Mouse (Mus musculus) heart, embryonic 14.5 days (tissue): Measurements from ENCODE around the gene Ankmy1. TPM values are rescaled to one million over a fixed set of nuclear protein-coding genes. Genes with fewer than 3 reads are reported as not detected.

Experiments used
- ATAC-seq: fragments of 200-750 bp; cut with Nextera tagmentation; 2 replicates; pipeline ENCODE4 v1.8.0; 2017; ENCODE audit warnings: low read depth, moderate TSS enrichment; ENCODE audit not compliant: insufficient number of reproducible peaks, insufficient read depth, low FRiP score
- H3K27ac ChIP-seq, 2 experiments: fragments of 200-500 bp in 1 of 2; fragments of 300-500 bp in 1 of 2; sonication (generic) in 1 of 2; replicated peaks in 1 of 2; 2 replicates each; pipeline ENCODE4 v1.5.1; 2012 to 2014; ENCODE audit warnings: low read depth in 2 of 2, low read length in 2 of 2, control low read depth in 1 of 2, mild to moderate bottlenecking in 1 of 2, mixed read lengths in 1 of 2; ENCODE audit not compliant: control insufficient read depth in 1 of 2, insufficient read depth in 1 of 2
- H3K27me3 ChIP-seq: fragments of 300-500 bp; sonication (generic); 2 replicates; pipeline ENCODE4 v1.6.1; 2014; ENCODE audit warnings: mild to moderate bottlenecking, low read length, control low read depth; ENCODE audit not compliant: control insufficient read depth, insufficient read depth
- H3K36me3 ChIP-seq: fragments of 300-500 bp; sonication (generic); 2 replicates; pipeline ENCODE4 v1.6.1; 2014; ENCODE audit warnings: mild to moderate bottlenecking, control low read depth, low read length, mixed read lengths; ENCODE audit not compliant: control insufficient read depth, insufficient read depth
- H3K4me1 ChIP-seq, 2 experiments: fragments of 200-500 bp in 1 of 2; fragments of 300-500 bp in 1 of 2; sonication (generic) in 1 of 2; 2 replicates each; pipeline ENCODE4 v1.6.1; 2012 to 2014; ENCODE audit warnings: low read length in 2 of 2, control low read depth in 1 of 2, mixed read lengths in 1 of 2; ENCODE audit not compliant: control insufficient read depth in 2 of 2, insufficient read depth in 2 of 2
- H3K4me2 ChIP-seq: fragments of 300-500 bp; sonication (generic); 2 replicates; pipeline ENCODE4 v1.6.1; 2014; ENCODE audit warnings: mild to moderate bottlenecking, low read length
- H3K4me3 ChIP-seq, 2 experiments: fragments of 200-500 bp in 1 of 2; fragments of 300-500 bp in 1 of 2; sonication (generic) in 1 of 2; 2 replicates each; pipeline ENCODE4 v1.5.1; 2012 to 2014; ENCODE audit warnings: low read length in 2 of 2, mild to moderate bottlenecking in 2 of 2, control low read depth in 1 of 2, low read depth in 1 of 2, moderate library complexity in 1 of 2; ENCODE audit not compliant: control insufficient read depth in 1 of 2, insufficient read depth in 1 of 2
- H3K9ac ChIP-seq: fragments of 300-500 bp; sonication (generic); 2 replicates; pipeline ENCODE4 v1.6.1; 2014; ENCODE audit warnings: mild to moderate bottlenecking, low read length
- H3K9me3 ChIP-seq: fragments of 300-500 bp; sonication (generic); 2 replicates; pipeline ENCODE4 v1.6.1; 2016; ENCODE audit warnings: low read length, control low read depth; ENCODE audit not compliant: control insufficient read depth
- WGBS: fragments of 180-500 bp; shearing (Covaris S2); extraction: QIAGEN DNeasy Blood & Tissue Kit; methylation state at CpG from one replicate; pipeline ENCODE4 v1.1.7; 2014; 5-methylcytosine and 5-hydroxymethylcytosine counted together
- polyA plus RNA-seq: library from polyadenylated mRNA; unstranded; fragments of >200 nt; fragmentation: Nextera tagmentation; extraction: Ambion mirVana; gene quantifications from 2 replicates; pipeline ENCODE4 v1.2.1, GENCODE M21; 2014

Gene Ankmy1
- polyA plus RNA-seq, 1 experiment from 2014 or later = 0.89 TPM

- WGBS = 88% methylated on average over 3 of the region's 3 CpGs
- H3K4me3 ChIP-seq = no peak overlapping the region
- peaks cover 37% of the 10 kb centered on the region for H3K36me3 ChIP-seq
- H3K27me3 ChIP-seq = no peaks in the 10 kb centered on the region
- H3K4me2 ChIP-seq = 0 out of 2 replicates have a peak overlapping the region, but pooled peaks have one; percentile 82
- peaks cover 7 to 21% of the 10 kb centered on the region in 2 experiments for H3K4me1 ChIP-seq
- no peak overlapping the region for H3K27ac ChIP-seq
- ATAC-seq = no peak
- peaks cover 5% of the 10 kb centered on the region; the same call in 1 of the 2 replicates for H3K9me3 ChIP-seq
- H3K9ac ChIP-seq = no peak overlapping the region
Measured at GRCm38 (mm10) chr1:92936467-92936866, 33.8 kb upstream of the Ankmy1 start.

GRCm38 (mm10) chr1:92935977-92936376 lies 33.3 kb upstream of the Ankmy1 start:
- peak overlapping the region; percentile 78; the same call in 1 of the 2 replicates for H3K9ac ChIP-seq
- peaks cover 32% of the 10 kb centered on the region for H3K36me3 ChIP-seq
- H3K4me3 ChIP-seq = no peak overlapping the region
- peaks cover 5% of the 10 kb centered on the region; the same call in 1 of the 2 replicates for H3K9me3 ChIP-seq
- no peak overlapping the region for H3K27ac ChIP-seq
- ATAC-seq = no peak
- WGBS = 35% methylated on average over 2 of the region's 2 CpGs
- peak overlapping the region; percentile 82 for H3K4me2 ChIP-seq
- H3K27me3 ChIP-seq = no peaks in the 10 kb centered on the region
- H3K4me1 ChIP-seq = peaks cover 7 to 21% of the 10 kb centered on the region in 2 experiments

- H3K9ac ChIP-seq = peak overlapping the region; percentile 78
- WGBS = 14% methylated on average over 10 of the region's 10 CpGs
- peaks cover 5% of the 10 kb centered on the region; the same call in 1 of the 2 replicates for H3K9me3 ChIP-seq
- H3K4me1 ChIP-seq = peaks cover 7 to 21% of the 10 kb centered on the region in 2 experiments
- peak overlapping the region in 1 of 2 experiments; percentile 85; a peak in 2 of 4 replicates for H3K27ac ChIP-seq
- peak overlapping the region; percentile 82 for H3K4me2 ChIP-seq
- peaks cover 26% of the 10 kb centered on the region for H3K36me3 ChIP-seq
- ATAC-seq = no peak
- H3K27me3 ChIP-seq = no peaks in the 10 kb centered on the region
- H3K4me3 ChIP-seq = peak overlapping the region; percentile 57 to 73
Measured at GRCm38 (mm10) chr1:92935054-92935962, 32.6 kb upstream of the Ankmy1 start.

- Histone ChIP-seq H3K9ac (peak within 1 kb of the TSS; percentile 78), H3K27me3 (no peaks in the 10 kb centered on the region), H3K4me3 (peak within 1 kb of the TSS; percentile 57 to 73), H3K27ac (peak within 1 kb of the TSS; percentile 85 to 95), H3K4me2 (peak within 1 kb of the TSS; percentile 82), H3K36me3 (peaks cover 16% of the 10 kb centered on the region), H3K9me3 (peaks cover 5% of the 10 kb centered on the region; the same call in 1 of the 2 replicates), H3K4me1 (peaks cover 7 to 21% of the 10 kb centered on the region in 2 experiments)
- WGBS = under 1% methylated on average over 45 of the region's 45 CpGs
- ATAC-seq = peak; percentile 98
Measured at GRCm38 (mm10) chr1:92934182-92934827, 31.6 kb upstream of the Ankmy1 start, which contains the start of gene Capn10. Gene Capn10 (plus strand): TSS chr1:92934376.

- Histone ChIP-seq H3K9me3 (peaks cover 5% of the 10 kb centered on the region; the same call in 1 of the 2 replicates), H3K27ac (peak overlapping the region; percentile 85 to 95), H3K4me1 (peaks cover 7 to 21% of the 10 kb centered on the region in 2 experiments), H3K4me2 (peak overlapping the region; percentile 82), H3K36me3 (peaks cover 9% of the 10 kb centered on the region), H3K27me3 (no peaks in the 10 kb centered on the region), H3K9ac (peak overlapping the region; percentile 78), H3K4me3 (peak overlapping the region; percentile 57 to 73)
- ATAC-seq = no peak
- 71% methylated on average over 4 of the region's 4 CpGs for WGBS
Measured at GRCm38 (mm10) chr1:92933611-92934010, 30.9 kb upstream of the Ankmy1 start.

GRCm38 (mm10) chr1:92930171-92930706 lies 27.5 kb upstream of the Ankmy1 start:
- Histone ChIP-seq H3K9me3 (peaks cover 5% of the 10 kb centered on the region; the same call in 1 of the 2 replicates), H3K27me3 (no peaks in the 10 kb centered on the region), H3K4me3 (no peak overlapping the region), H3K4me1 (peaks cover 3 to 10% of the 10 kb centered on the region in 2 experiments; a peak in 3 of 4 replicates), H3K36me3 (no peaks in the 10 kb centered on the region), H3K4me2 (no peak overlapping the region), H3K27ac (no peak overlapping the region), H3K9ac (no peak overlapping the region)
- no peak for ATAC-seq
- WGBS = 12% methylated on average over 1 of the region's 1 CpGs

GRCm38 (mm10) chr1:92921496-92921895 lies 18.8 kb upstream of the Ankmy1 start:
- no peaks in the 10 kb centered on the region for H3K9me3 ChIP-seq
- ATAC-seq = no peak
- no peaks in the 10 kb centered on the region for H3K27me3 ChIP-seq
- no peak overlapping the region for H3K4me2 ChIP-seq
- 39% methylated on average over 4 of the region's 4 CpGs for WGBS
- H3K9ac ChIP-seq = no peak overlapping the region
- H3K27ac ChIP-seq = peak overlapping the region; percentile 21 to 46; a peak in 3 of 4 replicates
- H3K36me3 ChIP-seq = peaks cover 44% of the 10 kb centered on the region
- H3K4me3 ChIP-seq = no peak overlapping the region
- peaks cover 9 to 24% of the 10 kb centered on the region in 2 experiments for H3K4me1 ChIP-seq
